ENCODE assay signal across 12 mouse cellular contexts in the genomic region with DNA sequence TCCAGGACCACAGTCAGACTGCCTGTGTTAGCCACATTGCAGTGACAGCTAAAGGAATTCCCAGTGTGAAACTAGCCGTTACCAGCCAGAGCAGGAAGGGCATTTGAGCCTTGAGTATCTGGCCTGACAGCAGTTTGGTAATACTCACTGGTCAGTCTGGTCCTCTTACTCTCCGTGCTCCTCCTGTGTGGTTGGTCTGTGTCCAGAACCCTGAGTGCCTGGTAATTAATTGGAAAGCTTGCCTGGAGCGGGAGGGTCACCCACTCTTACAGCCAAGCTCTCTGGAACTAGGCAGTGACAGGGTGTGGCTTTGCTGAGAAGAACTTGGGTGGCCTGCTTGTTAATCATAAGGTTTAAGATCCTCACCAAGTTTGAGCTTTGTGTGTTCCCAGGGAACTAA. TPM values are rescaled to one million over a fixed set of nuclear protein-coding genes. Genes with fewer than 3 reads are reported as not detected.
DNase-seq lines count a peak whose midpoint lies in the region; ATAC-seq lines count a peak whose summit lies in the region.
"Had no signal": no experiment of that assay in that cellular context is flagged by ENCODE, and none has a peak within 500 bp of the region (broad histone marks: within the 10 kb centered on the region; RNA-seq: fewer than 3 reads in every experiment).

No protein-coding gene starts in this region.

- peaks cover 38% of the 10 kb centered on the region for H3K4me1 ChIP-seq in heart, embryonic 10.5 days
- H3K4me1 ChIP-seq in kidney, embryonic 16.5 days (ENCODE audit: insufficient read depth, low read length): 0 out of 2 replicates have a peak, but pooled peaks cover 9% of the 10 kb centered on the region
- no peaks in the 10 kb centered on the region; the same call in 1 of the 2 replicates for H3K4me1 ChIP-seq in intestine, embryonic 16.5 days (ENCODE audit: control insufficient read depth, insufficient read depth, low read length)
- H3K4me1 ChIP-seq in hindbrain, embryonic 13.5 days (replicated peaks): no peaks in the 10 kb centered on the region

- no peaks in the 10 kb centered on the region for H3K27me3 ChIP-seq in heart, embryonic 10.5 days (ENCODE audit: insufficient read depth, poor library complexity, severe bottlenecking)
- no peaks in the 10 kb centered on the region for H3K27me3 ChIP-seq in kidney, embryonic 16.5 days (ENCODE audit: insufficient read depth, low read length)
- no peaks in the 10 kb centered on the region for H3K27me3 ChIP-seq in intestine, embryonic 16.5 days (replicated peaks; ENCODE audit: control insufficient read depth, insufficient read depth, low read length)
- H3K27me3 ChIP-seq in hindbrain, embryonic 13.5 days: no peaks in the 10 kb centered on the region
- H3K27me3 ChIP-seq: CH12.LX; embryonic facial prominence, embryonic 13.5 days had no signal

- ATAC-seq in kidney, embryonic 16.5 days (ENCODE audit: low FRiP score, low TSS enrichment): 0 out of 2 replicates have a peak, but pooled peaks have one; percentile 35
- no peak for ATAC-seq in intestine, embryonic 16.5 days
- ATAC-seq in hindbrain, embryonic 13.5 days (ENCODE audit: low FRiP score): no peak

- peak; percentile 35 to 45 for DNase-seq in heart, adult 18-20 months
- DNase-seq in heart, embryonic 10.5 days (ENCODE audit: low spot score): no peak
- peak; percentile 57 to 68 for DNase-seq in cerebellum, postnatal 10 days
- peak; percentile 50 for DNase-seq in skeletal muscle tissue, adult 2 months (ENCODE audit: low read depth, low spot score)
- DNase-seq in urinary bladder, postnatal 10 days (ENCODE audit: low spot score): no peak
- DNase-seq: liver; retina, postnatal 1 day had no signal

- no peaks in the 10 kb centered on the region for H3K36me3 ChIP-seq in heart, embryonic 10.5 days
- no peaks in the 10 kb centered on the region for H3K36me3 ChIP-seq in kidney, embryonic 16.5 days (ENCODE audit: insufficient read depth, low read length)
- H3K36me3 ChIP-seq in intestine, embryonic 16.5 days (ENCODE audit: control insufficient read depth, insufficient read depth, low read length): no peaks in the 10 kb centered on the region
- no peaks in the 10 kb centered on the region for H3K36me3 ChIP-seq in hindbrain, embryonic 13.5 days
- H3K36me3 ChIP-seq: embryonic facial prominence, embryonic 13.5 days had no signal

- H3K4me3 ChIP-seq in heart, embryonic 10.5 days: no peak overlapping the region
- no peak overlapping the region for H3K4me3 ChIP-seq in kidney, embryonic 16.5 days (ENCODE audit: low read length)
- H3K4me3 ChIP-seq in intestine, embryonic 16.5 days (ENCODE audit: low read length): no peak overlapping the region
- no peak overlapping the region for H3K4me3 ChIP-seq in hindbrain, embryonic 13.5 days
- H3K4me3 ChIP-seq: embryonic facial prominence, embryonic 13.5 days had no signal

- H3K9me3 ChIP-seq in heart, embryonic 10.5 days: no peaks in the 10 kb centered on the region
- no peaks in the 10 kb centered on the region for H3K9me3 ChIP-seq in kidney, embryonic 16.5 days (ENCODE audit: low read length)
- no peaks in the 10 kb centered on the region for H3K9me3 ChIP-seq in intestine, embryonic 16.5 days (ENCODE audit: control insufficient read depth, low read length)
- H3K9me3 ChIP-seq in hindbrain, embryonic 13.5 days: no peaks in the 10 kb centered on the region
- H3K9me3 ChIP-seq: embryonic facial prominence, embryonic 13.5 days had no signal

- no peak overlapping the region for H3K27ac ChIP-seq in heart, embryonic 10.5 days
- no peak overlapping the region for H3K27ac ChIP-seq in kidney, embryonic 16.5 days (ENCODE audit: low read length)
- no peak overlapping the region for H3K27ac ChIP-seq in intestine, embryonic 16.5 days (ENCODE audit: low read length)
- H3K27ac ChIP-seq in hindbrain, embryonic 13.5 days: no peak overlapping the region
- H3K27ac ChIP-seq: embryonic facial prominence, embryonic 13.5 days had no signal

- no peak overlapping the region for H3K4me2 ChIP-seq in kidney, embryonic 16.5 days (replicated peaks; ENCODE audit: low read depth, low read length)
- no peak overlapping the region for H3K4me2 ChIP-seq in intestine, embryonic 16.5 days (ENCODE audit: low read depth, low read length)
- no peak overlapping the region for H3K4me2 ChIP-seq in hindbrain, embryonic 13.5 days
- H3K4me2 ChIP-seq: embryonic facial prominence, embryonic 13.5 days had no signal

- H3K9ac ChIP-seq in kidney, embryonic 16.5 days (replicated peaks; ENCODE audit: low read length): no peak overlapping the region
- no peak overlapping the region for H3K9ac ChIP-seq in intestine, embryonic 16.5 days (ENCODE audit: low read depth, low read length)
- no peak overlapping the region for H3K9ac ChIP-seq in hindbrain, embryonic 13.5 days
- H3K9ac ChIP-seq: embryonic facial prominence, embryonic 13.5 days had no signal

- 72% methylated on average over 3 of the region's 3 CpGs for WGBS in heart, embryonic 10.5 days
- 65% methylated on average over 3 of the region's 3 CpGs for WGBS in kidney, embryonic 16.5 days
- WGBS in intestine, embryonic 16.5 days: 63% methylated on average over 3 of the region's 3 CpGs
- WGBS in hindbrain, embryonic 13.5 days: 86% methylated on average over 3 of the region's 3 CpGs

RNA-seq across cellular contexts. Expression of a gene that starts 57.5 kb away (rescaled TPM):
- 1 to 10 TPM; 3.5 to 7.3 TPM for total RNA-seq in heart, adult 18-20 months (2021)
- polyA plus RNA-seq in heart, embryonic 10.5 days (2016; fragmentation: Nextera tagmentation; extraction: Ambion mirVana): 16.6 and 21.9 TPM in 2 replicates
- polyA plus RNA-seq in kidney, embryonic 16.5 days (2015; fragmentation: Nextera tagmentation; extraction: Ambion mirVana): 14.3 and 16.1 TPM in 2 replicates
- polyA plus RNA-seq in intestine, embryonic 16.5 days (2015; fragmentation: Nextera tagmentation; extraction: Ambion mirVana): 14.2 and 21.0 TPM in 2 replicates
- 8.4 and 9.9 TPM in 2 replicates for polyA plus RNA-seq in hindbrain, embryonic 13.5 days (2015; fragmentation: Nextera tagmentation; extraction: Ambion mirVana)

Comparison
In these comparisons a context has a peak if more than half of its experiments do, and no peak if none do; other contexts are left out.
1. DNase-seq: peak in heart, adult 18-20 months (2 of 2), cerebellum, postnatal 10 days (2 of 2) and skeletal muscle tissue, adult 2 months (single experiment); none in heart, embryonic 10.5 days (single experiment) and urinary bladder, postnatal 10 days (single experiment).